Mouse (Mus musculus): ENCODE results near the gene Mdh1. TPM values are rescaled to one million over a fixed set of nuclear protein-coding genes. Genes with fewer than 3 reads are reported as not detected.

The Mdh1 gene
- 115 TPM for total RNA-seq (2023)

DNA sequence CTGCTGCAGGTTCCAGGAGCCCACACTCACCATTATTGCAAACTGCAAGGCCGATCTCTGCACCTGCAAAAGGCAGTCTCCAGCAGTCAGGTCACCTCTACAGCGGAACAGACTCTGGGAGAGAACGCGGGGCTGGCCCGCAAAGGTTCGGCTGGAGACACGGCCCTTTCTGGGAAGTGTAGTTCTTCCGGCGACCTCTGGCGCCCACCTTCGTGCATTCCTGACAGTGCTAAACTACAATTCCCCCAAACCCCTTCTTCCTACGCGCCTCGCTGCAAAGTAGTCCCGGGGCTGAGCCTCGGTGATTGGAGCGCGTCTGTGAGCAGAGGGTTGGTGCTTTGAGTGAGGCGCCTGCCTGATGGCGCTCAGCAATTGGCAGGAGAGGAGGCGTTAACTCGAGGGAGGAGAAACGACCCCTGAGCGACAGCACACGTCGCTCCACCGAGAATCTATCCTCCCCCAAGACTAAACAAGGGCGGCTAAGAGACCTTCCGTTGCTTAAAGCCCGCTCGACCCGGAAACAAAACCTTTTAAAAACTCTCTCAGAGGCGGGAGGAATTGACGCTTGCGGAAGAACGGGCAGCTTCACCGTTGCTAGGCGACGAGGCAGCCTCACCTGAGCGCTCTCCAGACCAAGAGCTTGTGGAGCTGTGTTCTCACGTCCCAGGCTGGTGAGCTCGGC is at the start of gene Mdh1, which contains the start of gene Wdpcp:
Gene Mdh1 (minus strand): TSS at position 668 of the 682 bp plus-strand sequence.
Gene Wdpcp (plus strand): TSS at position 536 of the 682 bp plus-strand sequence.

Other genes starting within 250 kb of the Mdh1 start
- gene Ugp2, start 201.2 kb downstream of the Mdh1 start, total RNA-seq (2023): 25.0 TPM
- gene Wdpcp, start 132 bp downstream of the Mdh1 start, total RNA-seq (2023): 0.77 TPM

Data from CD4-positive naive resting alpha-beta T cell, adult 57 days (primary cell).